Comparison of ENCODE assay signal across 23 mouse cellular contexts in the genomic region with DNA sequence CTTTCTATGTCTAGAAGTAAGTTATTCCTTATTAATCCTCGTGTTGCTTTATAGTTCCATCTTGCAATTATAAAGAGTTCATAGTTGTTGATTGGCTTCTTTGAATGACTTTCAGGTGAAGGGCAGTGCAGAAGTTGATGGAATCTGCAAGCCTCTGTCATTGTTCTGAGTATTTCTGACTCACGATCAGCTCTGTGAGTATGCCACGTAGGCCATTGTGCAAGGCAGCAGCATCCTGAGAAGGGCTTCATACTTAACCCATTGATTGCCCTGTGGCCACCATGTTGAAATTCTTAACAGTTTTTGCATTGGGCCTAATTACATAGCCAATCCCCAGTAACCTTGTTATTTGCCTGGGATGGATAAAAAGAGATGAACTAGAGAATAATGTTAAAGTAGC. TPM values are rescaled to one million over a fixed set of nuclear protein-coding genes. Genes with fewer than 3 reads are reported as not detected.
DNase-seq lines count a peak whose midpoint lies in the region; ATAC-seq lines count a peak whose summit lies in the region.
"Had no signal": no experiment of that assay in that cellular context is flagged by ENCODE, and none has a peak within 500 bp of the region (broad histone marks: within the 10 kb centered on the region; RNA-seq: fewer than 3 reads in every experiment).

No protein-coding gene starts in this region.

- no peak overlapping the region for H3K9ac ChIP-seq in liver, embryonic 15.5 days
- no peak overlapping the region for H3K9ac ChIP-seq in liver, embryonic 11.5 days (ENCODE audit: low read depth, low read length)
- H3K9ac ChIP-seq: embryonic facial prominence, embryonic 12.5 days; forebrain, embryonic 13.5 days; forebrain, embryonic 15.5 days; forebrain, postnatal 0 days had no signal

- DNase-seq in adrenal gland, adult 2 months, result peak; percentile 56
- no peak for DNase-seq in adrenal gland, postnatal 14 days
- DNase-seq in heart, adult 11 months, result peak; percentile 25
- no peak for DNase-seq in heart, embryonic 10.5 days (ENCODE audit: low spot score)
- no peak for DNase-seq in liver, embryonic 11.5 days (ENCODE audit: low spot score)
- DNase-seq: adrenal gland, postnatal 25 days; B cell, adult 2 months; cerebellum, adult 11-12 months; cerebellum, adult 2 months; cerebellum, adult 9-10 months; cerebellum, postnatal 10 days; cerebellum, postnatal 25 days; forebrain, postnatal 0 days had no signal

- no peaks in the 10 kb centered on the region for H3K4me1 ChIP-seq in heart, embryonic 10.5 days
- peaks cover 16% of the 10 kb centered on the region for H3K4me1 ChIP-seq in liver, embryonic 15.5 days (replicated peaks)
- no peaks in the 10 kb centered on the region for H3K4me1 ChIP-seq in liver, embryonic 11.5 days (replicated peaks; ENCODE audit: control insufficient read depth, insufficient read depth, low read length)
- H3K4me1 ChIP-seq: embryonic facial prominence, embryonic 10.5 days; embryonic facial prominence, embryonic 12.5 days; forebrain, embryonic 13.5 days; forebrain, embryonic 15.5 days had no signal

- no peak overlapping the region for H3K4me3 ChIP-seq in heart, embryonic 10.5 days
- H3K4me3 ChIP-seq in liver, embryonic 15.5 days (replicated peaks), result no peak overlapping the region
- H3K4me3 ChIP-seq in liver, embryonic 11.5 days (ENCODE audit: low read depth, low read length), result no peak overlapping the region
- H3K4me3 ChIP-seq: embryonic facial prominence, embryonic 10.5 days; embryonic facial prominence, embryonic 12.5 days; forebrain, embryonic 13.5 days; forebrain, embryonic 15.5 days had no signal

- no peak for ATAC-seq in liver, embryonic 15.5 days (ENCODE audit: insufficient read depth)
- no peak for ATAC-seq in liver, embryonic 11.5 days (replicated peaks; ENCODE audit: low FRiP score)
- ATAC-seq: activated CD4-positive, CD25-positive, alpha-beta regulatory T cell, adult 4 months; CD4-positive, CD25-positive, alpha-beta regulatory T cell, adult 4 months; forebrain, embryonic 13.5 days; forebrain, embryonic 15.5 days; forebrain, postnatal 0 days; Patski had no signal

- WGBS in heart, embryonic 10.5 days, result 55% methylated on average over 3 of the region's 3 CpGs
- WGBS in liver, embryonic 15.5 days (ENCODE audit: insufficient replicate concordance), result 37% methylated on average over 3 of the region's 3 CpGs
- WGBS in liver, embryonic 11.5 days, result 57% methylated on average over 3 of the region's 3 CpGs

- no peak overlapping the region for H3K4me2 ChIP-seq in liver, embryonic 15.5 days
- no peak overlapping the region for H3K4me2 ChIP-seq in liver, embryonic 11.5 days
- H3K4me2 ChIP-seq: embryonic facial prominence, embryonic 12.5 days; forebrain, embryonic 13.5 days; forebrain, embryonic 15.5 days had no signal

- no peaks in the 10 kb centered on the region for H3K9me3 ChIP-seq in heart, embryonic 10.5 days
- no peaks in the 10 kb centered on the region for H3K9me3 ChIP-seq in liver, embryonic 15.5 days (replicated peaks)
- H3K9me3 ChIP-seq in liver, embryonic 11.5 days (ENCODE audit: control insufficient read depth, low read length), result no peaks in the 10 kb centered on the region
- H3K9me3 ChIP-seq: forebrain, embryonic 15.5 days had no signal

- no peaks in the 10 kb centered on the region for H3K36me3 ChIP-seq in heart, embryonic 10.5 days
- no peaks in the 10 kb centered on the region for H3K36me3 ChIP-seq in liver, embryonic 15.5 days (replicated peaks)
- no peaks in the 10 kb centered on the region for H3K36me3 ChIP-seq in liver, embryonic 11.5 days (ENCODE audit: control insufficient read depth, insufficient read depth, low read length)
- H3K36me3 ChIP-seq: embryonic facial prominence, embryonic 10.5 days; embryonic facial prominence, embryonic 12.5 days; forebrain, embryonic 15.5 days; G1E had no signal

- no peak overlapping the region for H3K27ac ChIP-seq in heart, embryonic 10.5 days
- H3K27ac ChIP-seq in liver, embryonic 15.5 days (replicated peaks), result 0 out of 2 replicates have a peak overlapping the region, but pooled peaks have one; percentile 10
- H3K27ac ChIP-seq in liver, embryonic 11.5 days (ENCODE audit: low read depth, low read length), result no peak overlapping the region
- H3K27ac ChIP-seq: embryonic facial prominence, embryonic 10.5 days; embryonic facial prominence, embryonic 12.5 days; forebrain, embryonic 13.5 days; forebrain, embryonic 15.5 days had no signal

- H3K27me3 ChIP-seq in heart, embryonic 10.5 days (ENCODE audit: insufficient read depth, poor library complexity, severe bottlenecking), result no peaks in the 10 kb centered on the region
- H3K27me3 ChIP-seq in liver, embryonic 15.5 days, result no peaks in the 10 kb centered on the region
- H3K27me3 ChIP-seq in liver, embryonic 11.5 days (replicated peaks; ENCODE audit: control insufficient read depth, insufficient read depth, low read length), result no peaks in the 10 kb centered on the region
- H3K27me3 ChIP-seq: CH12.LX; embryonic facial prominence, embryonic 12.5 days; forebrain, embryonic 13.5 days; forebrain, embryonic 15.5 days; Patski had no signal

RNA-seq across cellular contexts. Expression of gene Rfk, which starts 15.5 kb away (rescaled TPM):
- total RNA-seq in adrenal gland, adult 2 months (2021), result 100 to 1,000 TPM in 1 of 2 experiments, 10 to 100 TPM in 1; 85.5 to 566 TPM
- polyA plus RNA-seq in adrenal gland, adult 2 months (2012; rRNA removed), result 322 and 833 TPM in 2 replicates
- 104 and 109 TPM in 2 replicates for total RNA-seq in adrenal gland, postnatal 14 days (2021)
- polyA plus RNA-seq in heart, embryonic 10.5 days (2016; fragmentation: Nextera tagmentation; extraction: Ambion mirVana), result 52.6 and 57.7 TPM in 2 replicates
- 55.3 and 58.4 TPM in 2 replicates for polyA plus RNA-seq in liver, embryonic 15.5 days (2015; fragmentation: Nextera tagmentation; extraction: Ambion mirVana)
- polyA plus RNA-seq in liver, embryonic 11.5 days (2014; fragmentation: Nextera tagmentation; extraction: Ambion mirVana), result 86.0 and 88.3 TPM in 2 replicates

RNA-seq across cellular contexts. Expression of gene Gcnt1, which starts 36.7 kb away (rescaled TPM):
- 1 to 10 TPM; 2.4 to 2.6 TPM for total RNA-seq in adrenal gland, adult 2 months (2021)
- 0.35 and 0.79 TPM in 2 replicates for polyA plus RNA-seq in adrenal gland, adult 2 months (2012; rRNA removed)
- 2.5 and 5.7 TPM in 2 replicates for total RNA-seq in adrenal gland, postnatal 14 days (2021)
- 7.7 and 9.4 TPM in 2 replicates for polyA plus RNA-seq in heart, embryonic 10.5 days (2016; fragmentation: Nextera tagmentation; extraction: Ambion mirVana)
- 18.5 and 19.0 TPM in 2 replicates for polyA plus RNA-seq in liver, embryonic 15.5 days (2015; fragmentation: Nextera tagmentation; extraction: Ambion mirVana)
- polyA plus RNA-seq in liver, embryonic 11.5 days (2014; fragmentation: Nextera tagmentation; extraction: Ambion mirVana), result 26.0 and 28.8 TPM in 2 replicates

Comparison
In these comparisons a context has a peak if more than half of its experiments do, and no peak if none do; other contexts are left out.
1. DNase-seq: peak in adrenal gland, adult 2 months (single experiment) and heart, adult 11 months (single experiment); none in adrenal gland, postnatal 14 days (single experiment), heart, embryonic 10.5 days (single experiment) and liver, embryonic 11.5 days (single experiment).